Mouse (Mus musculus): Measurements from ENCODE around the gene Ptp4a2. TPM values are rescaled to one million over a fixed set of nuclear protein-coding genes. Genes with fewer than 3 reads are reported as not detected.
"Not testable (repeated sequence)": the region's sequence is repeated elsewhere in the genome, so short reads cannot be mapped to it uniquely, and the experiment has no call there.

Ptp4a2 gene
- polyA plus RNA-seq, 1 experiment: 138 TPM

GRCm38 (mm10) chr4:129855051-129855970 lies 44.3 kb downstream of the Ptp4a2 start:
- no peaks in the 10 kb centered on the region for H3K27me3 ChIP-seq (ENCODE audit: control insufficient read depth, insufficient read depth, insufficient read length)
- H3K4me3 ChIP-seq: no peak overlapping the region
- H3K79me2 ChIP-seq (ENCODE audit: control insufficient read depth, insufficient read depth): no peaks in the 10 kb centered on the region
- H3K4me2 ChIP-seq (ENCODE audit: low read depth): no peak overlapping the region
- peaks cover 23% of the 10 kb centered on the region for H3K36me3 ChIP-seq (ENCODE audit: control insufficient read depth, insufficient read depth)
- H3ac ChIP-seq (ENCODE audit: control insufficient read depth, insufficient read length): no peak overlapping the region
- TF ChIP-seq MYOD1 (IDR thresholded peaks at IDR 0.05; ENCODE audit: control insufficient read depth in 1 of 3, insufficient read length in 2 of 3, low read depth in 2 of 3) (peak in 1 of 3 experiments; percentile 40), TCF12 (IDR thresholded peaks at IDR 0.05; ENCODE audit: insufficient read depth, poor library complexity, severe bottlenecking) (no peak)

GRCm38 (mm10) chr4:129860456-129860855 lies 49.4 kb downstream of the Ptp4a2 start:
- H3K27me3 ChIP-seq (ENCODE audit: control insufficient read depth, insufficient read depth, insufficient read length): no peaks in the 10 kb centered on the region
- peaks cover 4% of the 10 kb centered on the region for H3K36me3 ChIP-seq (ENCODE audit: control insufficient read depth, insufficient read depth)
- no peak overlapping the region for H3K4me3 ChIP-seq
- no peak overlapping the region for H3K4me2 ChIP-seq (ENCODE audit: low read depth)
- H3K79me2 ChIP-seq (ENCODE audit: control insufficient read depth, insufficient read depth): no peaks in the 10 kb centered on the region
- TF ChIP-seq REST (IDR thresholded peaks at IDR 0.05; ENCODE audit: insufficient read depth, insufficient read length): no peak
- TF ChIP-seq POLR2AphosphoS2 (IDR thresholded peaks at IDR 0.05; ENCODE audit: insufficient read length, low read depth): no peak
- no peak overlapping the region for H3ac ChIP-seq (ENCODE audit: control insufficient read depth, insufficient read length)

GRCm38 (mm10) chr4:129861400-129861799 lies 50.4 kb downstream of the Ptp4a2 start:
- Histone ChIP-seq H3ac (ENCODE audit: control insufficient read depth, insufficient read length) (no peak overlapping the region), H3K79me2 (ENCODE audit: control insufficient read depth, insufficient read depth) (no peaks in the 10 kb centered on the region), H3K4me3 (no peak overlapping the region), H3K27me3 (ENCODE audit: control insufficient read depth, insufficient read depth, insufficient read length) (no peaks in the 10 kb centered on the region), H3K36me3 (ENCODE audit: control insufficient read depth, insufficient read depth) (peaks cover 4% of the 10 kb centered on the region), H3K4me2 (ENCODE audit: low read depth) (no peak overlapping the region)
- TF ChIP-seq POLR2AphosphoS2 (IDR thresholded peaks at IDR 0.05; ENCODE audit: insufficient read length, low read depth): no peak
- no peak for TF ChIP-seq USF1 (IDR thresholded peaks at IDR 0.05; ENCODE audit: low read depth)
- no peak for TF ChIP-seq POLR2A (IDR thresholded peaks at IDR 0.05; ENCODE audit: insufficient read length, low read depth)
- no peak for TF ChIP-seq E2F4 (IDR thresholded peaks at IDR 0.05; ENCODE audit: insufficient read depth)
- no peak for TF ChIP-seq MAX (IDR thresholded peaks at IDR 0.05; ENCODE audit: low read depth)
- no peak for TF ChIP-seq CEBPB (IDR thresholded peaks at IDR 0.05; ENCODE audit: insufficient read depth, poor library complexity, severe bottlenecking)
- TF ChIP-seq TCF12 (IDR thresholded peaks at IDR 0.05; ENCODE audit: insufficient read depth, poor library complexity, severe bottlenecking): no peak
- no peak for TF ChIP-seq MYOD1 (IDR thresholded peaks at IDR 0.05; ENCODE audit: control insufficient read depth in 1 of 3, insufficient read length in 2 of 3, low read depth in 2 of 3)
- no peak for TF ChIP-seq TCF3 (IDR thresholded peaks at IDR 0.05; ENCODE audit: insufficient read length, low read depth)
- no peak for TF ChIP-seq SRF (IDR thresholded peaks at IDR 0.05; ENCODE audit: control insufficient read depth, insufficient read length, low read depth)

GRCm38 (mm10) chr4:129862357-129862756 lies 51.3 kb downstream of the Ptp4a2 start:
- Histone ChIP-seq H3K79me2 (ENCODE audit: control insufficient read depth, insufficient read depth) (no peaks in the 10 kb centered on the region), H3K27me3 (ENCODE audit: control insufficient read depth, insufficient read depth, insufficient read length) (no peaks in the 10 kb centered on the region), H3K36me3 (ENCODE audit: control insufficient read depth, insufficient read depth) (peaks cover 4% of the 10 kb centered on the region), H3K4me3 (no peak overlapping the region), H3K4me2 (ENCODE audit: low read depth) (no peak overlapping the region), H3ac (ENCODE audit: control insufficient read depth, insufficient read length) (no peak overlapping the region)
- TF ChIP-seq USF1 (IDR thresholded peaks at IDR 0.05; ENCODE audit: low read depth): no peak
- no peak for TF ChIP-seq MYOG (IDR thresholded peaks at IDR 0.05; ENCODE audit: control insufficient read depth in 1 of 3, insufficient read depth in 1 of 3, insufficient read length in 2 of 3, low read depth in 2 of 3)
- TF ChIP-seq TCF3 (IDR thresholded peaks at IDR 0.05; ENCODE audit: insufficient read length, low read depth): no peak
- no peak for TF ChIP-seq MYOD1 (IDR thresholded peaks at IDR 0.05; ENCODE audit: control insufficient read depth in 1 of 3, insufficient read length in 2 of 3, low read depth in 2 of 3)
- TF ChIP-seq MAX (IDR thresholded peaks at IDR 0.05; ENCODE audit: low read depth): no peak
- TF ChIP-seq E2F4 (IDR thresholded peaks at IDR 0.05; ENCODE audit: insufficient read depth): no peak
- TF ChIP-seq REST (IDR thresholded peaks at IDR 0.05; ENCODE audit: insufficient read depth, insufficient read length): no peak
- TF ChIP-seq POLR2A (IDR thresholded peaks at IDR 0.05; ENCODE audit: insufficient read length, low read depth): no peak
- TF ChIP-seq POLR2AphosphoS2 (IDR thresholded peaks at IDR 0.05; ENCODE audit: insufficient read length, low read depth): no peak
- TF ChIP-seq SRF (IDR thresholded peaks at IDR 0.05; ENCODE audit: control insufficient read depth, insufficient read length, low read depth): no peak
- no peak for TF ChIP-seq TCF12 (IDR thresholded peaks at IDR 0.05; ENCODE audit: insufficient read depth, poor library complexity, severe bottlenecking)
- TF ChIP-seq CEBPB (IDR thresholded peaks at IDR 0.05; ENCODE audit: insufficient read depth, poor library complexity, severe bottlenecking): no peak

GRCm38 (mm10) chr4:129866171-129866570 lies 55.2 kb downstream of the Ptp4a2 start:
- not testable (repeated sequence) for H3ac ChIP-seq (ENCODE audit: control insufficient read depth, insufficient read length); H3K36me3 ChIP-seq (ENCODE audit: control insufficient read depth, insufficient read depth); H3K27me3 ChIP-seq (ENCODE audit: control insufficient read depth, insufficient read depth, insufficient read length); H3K4me2 ChIP-seq (ENCODE audit: low read depth); H3K79me2 ChIP-seq (ENCODE audit: control insufficient read depth, insufficient read depth); H3K4me3 ChIP-seq
